Mouse (Mus musculus) neural tube, embryonic 11.5 days (tissue): ENCODE measurements around the gene Gm45837. TPM values are rescaled to one million over a fixed set of nuclear protein-coding genes. Genes with fewer than 3 reads are reported as not detected.

Experiments
- ATAC-seq: fragments of 200-750 bp; cut with Nextera tagmentation; 2 replicates; pipeline ENCODE4 v1.8.0; 2017; ENCODE audit warnings: moderate number of reproducible peaks, mild to moderate bottlenecking, moderate TSS enrichment, moderate library complexity; ENCODE audit not compliant: insufficient read depth, low FRiP score, low TSS enrichment
- DNase-seq: peaks from one replicate; pipeline ENCODE4 v3.0.0-alpha.2; 2015; ENCODE audit warnings: low spot score
- H3K27ac ChIP-seq: fragments of 300-500 bp; sonication (generic); 2 replicates; pipeline ENCODE4 v1.5.1; 2014; ENCODE audit warnings: low read depth, mild to moderate bottlenecking, low read length
- H3K27me3 ChIP-seq: fragments of 300-500 bp; sonication (generic); 2 replicates; pipeline ENCODE4 v1.6.1; 2014; ENCODE audit warnings: mild to moderate bottlenecking, low read length, mixed read lengths; ENCODE audit not compliant: control insufficient read depth, insufficient read depth
- H3K36me3 ChIP-seq: fragments of 300-500 bp; sonication (generic); 2 replicates; pipeline ENCODE4 v1.6.1; 2014; ENCODE audit warnings: mild to moderate bottlenecking, low read length, moderate library complexity, mixed read lengths; ENCODE audit not compliant: control insufficient read depth, insufficient read depth
- H3K4me1 ChIP-seq: fragments of 300-500 bp; sonication (generic); 2 replicates; pipeline ENCODE4 v1.6.1; 2014; ENCODE audit warnings: low read length, mixed read lengths; ENCODE audit not compliant: control insufficient read depth, insufficient read depth
- H3K4me2 ChIP-seq: fragments of 300-500 bp; sonication (generic); 2 replicates; pipeline ENCODE4 v1.6.1; 2014; ENCODE audit warnings: low read depth, mild to moderate bottlenecking, moderate library complexity
- H3K4me3 ChIP-seq: fragments of 300-500 bp; sonication (generic); 2 replicates; pipeline ENCODE4 v1.5.1; 2014; ENCODE audit warnings: low read depth, low read length
- H3K9ac ChIP-seq: fragments of 300-500 bp; sonication (generic); 2 replicates; pipeline ENCODE4 v1.6.1; 2014; ENCODE audit warnings: mild to moderate bottlenecking, low read length
- H3K9me3 ChIP-seq: fragments of 300-500 bp; sonication (generic); 2 replicates; pipeline ENCODE4 v1.6.1; 2016; ENCODE audit warnings: low read length; ENCODE audit not compliant: control insufficient read depth
- WGBS: fragments of 180-500 bp; shearing (Covaris S2); extraction: QIAGEN DNeasy Blood & Tissue Kit; methylation state at CpG from one replicate; pipeline ENCODE4 v1.1.7; 2014; 5-methylcytosine and 5-hydroxymethylcytosine counted together
- polyA plus RNA-seq: library from polyadenylated mRNA; unstranded; fragments of >200 nt; fragmentation: Nextera tagmentation; extraction: Ambion mirVana; gene quantifications from 2 replicates; pipeline ENCODE4 v1.2.1, GENCODE M21; 2014

Gm45837 gene
- polyA plus RNA-seq, 1 experiment from 2014 or later: not detected

GRCm38 (mm10) chr7:101481872-101482498, 71.3 kb downstream of the Gm45837 start:
- H3K27ac ChIP-seq: no peak overlapping the region
- no peak overlapping the region for H3K4me3 ChIP-seq
- no peak for ATAC-seq
- H3K27me3 ChIP-seq: no peaks in the 10 kb centered on the region
- WGBS: 48% methylated on average over 8 of the region's 8 CpGs
- H3K9me3 ChIP-seq: no peaks in the 10 kb centered on the region
- H3K4me1 ChIP-seq: no peaks in the 10 kb centered on the region
- H3K36me3 ChIP-seq: no peaks in the 10 kb centered on the region
- H3K4me2 ChIP-seq: no peak overlapping the region
- no peak for DNase-seq
- no peak overlapping the region for H3K9ac ChIP-seq

- DNase-seq (no peak), ATAC-seq (no peak)
- 74% methylated on average over 9 of the region's 9 CpGs for WGBS
Measured at GRCm38 (mm10) chr7:101482499-101483081, 71.9 kb downstream of the Gm45837 start.

GRCm38 (mm10) chr7:101483498-101484115, 72.9 kb downstream of the Gm45837 start:
- no peak overlapping the region for H3K9ac ChIP-seq
- H3K9me3 ChIP-seq: no peaks in the 10 kb centered on the region
- H3K27me3 ChIP-seq: no peaks in the 10 kb centered on the region
- DNase-seq: no peak
- H3K36me3 ChIP-seq: no peaks in the 10 kb centered on the region
- H3K4me1 ChIP-seq: no peaks in the 10 kb centered on the region
- 78% methylated on average over 9 of the region's 9 CpGs for WGBS
- no peak overlapping the region for H3K27ac ChIP-seq
- H3K4me3 ChIP-seq: no peak overlapping the region
- H3K4me2 ChIP-seq: no peak overlapping the region
- no peak for ATAC-seq

More at GRCm38 (mm10) chr7:101482499-101483081, 71.9 kb downstream of the Gm45837 start:
- H3K36me3 ChIP-seq: no peaks in the 10 kb centered on the region
- no peak overlapping the region for H3K4me3 ChIP-seq
- H3K9ac ChIP-seq: no peak overlapping the region
- H3K4me2 ChIP-seq: no peak overlapping the region
- no peak overlapping the region for H3K27ac ChIP-seq
- H3K4me1 ChIP-seq: no peaks in the 10 kb centered on the region
- H3K27me3 ChIP-seq: no peaks in the 10 kb centered on the region
- H3K9me3 ChIP-seq: no peaks in the 10 kb centered on the region

GRCm38 (mm10) chr7:101487102-101487501, 76.4 kb downstream of the Gm45837 start:
- WGBS: 83% methylated on average over 5 of the region's 5 CpGs
- no peaks in the 10 kb centered on the region for H3K27me3 ChIP-seq
- ATAC-seq (no peak), DNase-seq (no peak)
- no peaks in the 10 kb centered on the region for H3K4me1 ChIP-seq
- H3K36me3 ChIP-seq: no peaks in the 10 kb centered on the region
- H3K9me3 ChIP-seq: no peaks in the 10 kb centered on the region
- no peak overlapping the region for H3K27ac ChIP-seq
- H3K9ac ChIP-seq: no peak overlapping the region
- H3K4me2 ChIP-seq: no peak overlapping the region
- H3K4me3 ChIP-seq: no peak overlapping the region

GRCm38 (mm10) chr7:101490952-101491351, 80.3 kb downstream of the Gm45837 start:
- DNase-seq (no peak), ATAC-seq (no peak)
- Histone ChIP-seq H3K9me3 (no peaks in the 10 kb centered on the region), H3K27ac (no peak overlapping the region), H3K9ac (no peak overlapping the region), H3K27me3 (no peaks in the 10 kb centered on the region), H3K36me3 (no peaks in the 10 kb centered on the region), H3K4me3 (no peak overlapping the region), H3K4me2 (no peak overlapping the region), H3K4me1 (no peaks in the 10 kb centered on the region)
- WGBS: 61% methylated on average over 4 of the region's 4 CpGs

- WGBS: 86% methylated on average over 3 of the region's 3 CpGs
Measured at GRCm38 (mm10) chr7:101498385-101498784, 87.7 kb downstream of the Gm45837 start.

GRCm38 (mm10) chr7:101499251-101499650, 88.6 kb downstream of the Gm45837 start:
- H3K9ac ChIP-seq: no peak overlapping the region
- no peak overlapping the region for H3K4me3 ChIP-seq
- no peaks in the 10 kb centered on the region for H3K27me3 ChIP-seq
- H3K4me2 ChIP-seq: no peak overlapping the region
- no peaks in the 10 kb centered on the region for H3K36me3 ChIP-seq
- ATAC-seq: no peak
- no peaks in the 10 kb centered on the region for H3K9me3 ChIP-seq
- DNase-seq: no peak
- WGBS: 48% methylated on average over 10 of the region's 10 CpGs
- H3K27ac ChIP-seq: no peak overlapping the region
- no peaks in the 10 kb centered on the region for H3K4me1 ChIP-seq

More at GRCm38 (mm10) chr7:101498385-101498784, 87.7 kb downstream of the Gm45837 start:
- no peaks in the 10 kb centered on the region for H3K9me3 ChIP-seq
- DNase-seq: no peak
- no peak overlapping the region for H3K4me3 ChIP-seq
- no peak overlapping the region for H3K4me2 ChIP-seq
- H3K4me1 ChIP-seq: no peaks in the 10 kb centered on the region
- ATAC-seq: no peak
- no peaks in the 10 kb centered on the region for H3K36me3 ChIP-seq
- H3K27ac ChIP-seq: no peak overlapping the region
- H3K27me3 ChIP-seq: no peaks in the 10 kb centered on the region
- no peak overlapping the region for H3K9ac ChIP-seq

- no peak overlapping the region for H3K9ac ChIP-seq
- no peak overlapping the region for H3K4me3 ChIP-seq
- H3K27ac ChIP-seq: no peak overlapping the region
- no peak overlapping the region for H3K4me2 ChIP-seq
- H3K27me3 ChIP-seq: no peaks in the 10 kb centered on the region
- H3K36me3 ChIP-seq: no peaks in the 10 kb centered on the region
- DNase-seq (no peak), ATAC-seq (no peak)
- WGBS: 75% methylated on average over 9 of the region's 9 CpGs
- no peaks in the 10 kb centered on the region for H3K4me1 ChIP-seq
- H3K9me3 ChIP-seq: no peaks in the 10 kb centered on the region
Measured at GRCm38 (mm10) chr7:101499701-101500100, 89.0 kb downstream of the Gm45837 start.

- no peak for DNase-seq
- Histone ChIP-seq H3K36me3 (no peaks in the 10 kb centered on the region), H3K4me3 (no peak overlapping the region), H3K9ac (no peak overlapping the region), H3K9me3 (no peaks in the 10 kb centered on the region), H3K4me2 (no peak overlapping the region), H3K4me1 (no peaks in the 10 kb centered on the region), H3K27ac (no peak overlapping the region), H3K27me3 (no peaks in the 10 kb centered on the region)
- WGBS: 72% methylated on average over 5 of the region's 6 CpGs
- no peak for ATAC-seq
Measured at GRCm38 (mm10) chr7:101501236-101501635, 90.5 kb downstream of the Gm45837 start.
